Mouse (Mus musculus) hindbrain, embryonic 10.5 days (tissue): ENCODE results near the gene Chrna1. TPM values are rescaled to one million over a fixed set of nuclear protein-coding genes. Genes with fewer than 3 reads are reported as not detected.
A peak's percentile ranks its signal among the peaks of the same experiment; 100 is the strongest.

Experiments
- DNase-seq: peaks from one replicate; pipeline ENCODE4 v3.0.0-alpha.2; 2017; ENCODE audit warnings: low spot score
- H3K27ac ChIP-seq: fragments of 300-500 bp; sonication (generic); 2 replicates; pipeline ENCODE4 v1.5.1; 2016; ENCODE audit warnings: mild to moderate bottlenecking, moderate library complexity
- H3K27me3 ChIP-seq: fragments of 300-500 bp; sonication (generic); 2 replicates; pipeline ENCODE4 v1.6.1; 2016; ENCODE audit warnings: mild to moderate bottlenecking; ENCODE audit not compliant: poor library complexity, insufficient read depth, severe bottlenecking
- H3K36me3 ChIP-seq: fragments of 300-500 bp; sonication (generic); 2 replicates; pipeline ENCODE4 v1.6.1; 2016; ENCODE audit warnings: mild to moderate bottlenecking, moderate library complexity
- H3K4me1 ChIP-seq: fragments of 300-500 bp; sonication (generic); replicated peaks from 2 replicates; pipeline ENCODE4 v1.6.1; 2016; ENCODE audit warnings: mild to moderate bottlenecking
- H3K4me3 ChIP-seq: fragments of 300-500 bp; sonication (generic); 2 replicates; pipeline ENCODE4 v1.5.1; 2016; ENCODE audit warnings: mild to moderate bottlenecking, moderate library complexity
- H3K9me3 ChIP-seq: fragments of 300-500 bp; sonication (generic); 2 replicates; pipeline ENCODE4 v1.6.1; 2016; ENCODE audit warnings: mild to moderate bottlenecking, moderate library complexity
- WGBS: fragments of 180-500 bp; shearing (Covaris S2); methylation state at CpG from one replicate; pipeline ENCODE4 v1.1.7; 2016; 5-methylcytosine and 5-hydroxymethylcytosine counted together
- polyA plus RNA-seq: library from polyadenylated mRNA; unstranded; fragments of >200 nt; fragmentation: Nextera tagmentation; extraction: Ambion mirVana; gene quantifications from 2 replicates; pipeline ENCODE4 v1.2.1, GENCODE M21; 2016

Chrna1 gene
- polyA plus RNA-seq, 1 experiment from 2014 or later = 0.69 TPM

GRCm38 (mm10) chr2:73607146-73607545 lies 27.0 kb upstream of the Chrna1 start:
- 0 out of 2 replicates have a peak overlapping the region, but pooled peaks have one; percentile 45 for H3K27ac ChIP-seq
- H3K36me3 ChIP-seq = peaks cover 20% of the 10 kb centered on the region
- DNase-seq = no peak
- H3K9me3 ChIP-seq = no peaks in the 10 kb centered on the region
- H3K4me1 ChIP-seq = peaks cover 28% of the 10 kb centered on the region
- 77% methylated on average over 2 of the region's 2 CpGs for WGBS
- no peak overlapping the region for H3K4me3 ChIP-seq
- no peaks in the 10 kb centered on the region for H3K27me3 ChIP-seq

GRCm38 (mm10) chr2:73606616-73607015 lies 26.5 kb upstream of the Chrna1 start:
- no peak for DNase-seq
- Histone ChIP-seq H3K36me3 (peaks cover 15% of the 10 kb centered on the region), H3K27me3 (no peaks in the 10 kb centered on the region), H3K9me3 (no peaks in the 10 kb centered on the region), H3K27ac (no peak overlapping the region), H3K4me1 (peaks cover 28% of the 10 kb centered on the region), H3K4me3 (no peak overlapping the region)
- WGBS = 92% methylated on average over 6 of the region's 6 CpGs

GRCm38 (mm10) chr2:73605077-73605476 lies 24.9 kb upstream of the Chrna1 start:
- Histone ChIP-seq H3K9me3 (no peaks in the 10 kb centered on the region), H3K4me3 (no peak overlapping the region), H3K27ac (no peak overlapping the region), H3K36me3 (peaks cover 3% of the 10 kb centered on the region; the same call in 1 of the 2 replicates), H3K27me3 (no peaks in the 10 kb centered on the region), H3K4me1 (peaks cover 28% of the 10 kb centered on the region)
- DNase-seq = no peak
- 77% methylated on average over 8 of the region's 8 CpGs for WGBS

GRCm38 (mm10) chr2:73604579-73604978 lies 24.4 kb upstream of the Chrna1 start:
- no peak overlapping the region for H3K4me3 ChIP-seq
- no peaks in the 10 kb centered on the region for H3K9me3 ChIP-seq
- DNase-seq = no peak
- H3K27ac ChIP-seq = no peak overlapping the region
- H3K36me3 ChIP-seq = peaks cover 3% of the 10 kb centered on the region; the same call in 1 of the 2 replicates
- WGBS = 84% methylated on average over 2 of the region's 2 CpGs
- no peaks in the 10 kb centered on the region for H3K27me3 ChIP-seq
- peaks cover 28% of the 10 kb centered on the region for H3K4me1 ChIP-seq

- no peak for DNase-seq
- Histone ChIP-seq H3K4me1 (peaks cover 18% of the 10 kb centered on the region), H3K4me3 (no peak overlapping the region), H3K36me3 (no peaks in the 10 kb centered on the region), H3K9me3 (no peaks in the 10 kb centered on the region), H3K27ac (no peak overlapping the region), H3K27me3 (no peaks in the 10 kb centered on the region)
- 62% methylated on average over 2 of the region's 2 CpGs for WGBS
Measured at GRCm38 (mm10) chr2:73600650-73601049, 20.5 kb upstream of the Chrna1 start.

- no peak overlapping the region for H3K4me3 ChIP-seq
- H3K9me3 ChIP-seq = no peaks in the 10 kb centered on the region
- H3K4me1 ChIP-seq = peaks cover 11% of the 10 kb centered on the region
- no peaks in the 10 kb centered on the region for H3K27me3 ChIP-seq
- no peak overlapping the region for H3K27ac ChIP-seq
- no peak for DNase-seq
- H3K36me3 ChIP-seq = no peaks in the 10 kb centered on the region
- 92% methylated on average over 11 of the region's 11 CpGs for WGBS
Measured at GRCm38 (mm10) chr2:73597772-73598171, 17.6 kb upstream of the Chrna1 start.

- Histone ChIP-seq H3K4me3 (peak overlapping the region; percentile 20; the same call in 1 of the 2 replicates), H3K27me3 (no peaks in the 10 kb centered on the region; the same call in 1 of the 2 replicates), H3K27ac (0 out of 2 replicates have a peak overlapping the region, but pooled peaks have one; percentile 12), H3K9me3 (no peaks in the 10 kb centered on the region), H3K4me1 (peaks cover 20% of the 10 kb centered on the region), H3K36me3 (no peaks in the 10 kb centered on the region)
- no peak for DNase-seq
- 27% methylated on average over 9 of the region's 9 CpGs for WGBS
Measured at GRCm38 (mm10) chr2:73596786-73597185, 16.6 kb upstream of the Chrna1 start.

GRCm38 (mm10) chr2:73596326-73596725 lies 16.2 kb upstream of the Chrna1 start:
- Histone ChIP-seq H3K27ac (no peak overlapping the region), H3K27me3 (no peaks in the 10 kb centered on the region; the same call in 1 of the 2 replicates), H3K4me1 (peaks cover 20% of the 10 kb centered on the region), H3K36me3 (no peaks in the 10 kb centered on the region), H3K4me3 (peak overlapping the region; percentile 20; the same call in 1 of the 2 replicates), H3K9me3 (no peaks in the 10 kb centered on the region)
- 72% methylated on average over 5 of the region's 5 CpGs for WGBS
- DNase-seq = no peak

- Histone ChIP-seq H3K27me3 (no peaks in the 10 kb centered on the region; the same call in 1 of the 2 replicates), H3K4me3 (no peak overlapping the region), H3K4me1 (peaks cover 52% of the 10 kb centered on the region), H3K27ac (no peak overlapping the region), H3K9me3 (no peaks in the 10 kb centered on the region), H3K36me3 (no peaks in the 10 kb centered on the region)
- 74% methylated on average over 2 of the region's 2 CpGs for WGBS
- DNase-seq = no peak
Measured at GRCm38 (mm10) chr2:73593101-73593439, 12.9 kb upstream of the Chrna1 start.

GRCm38 (mm10) chr2:73592231-73593100 lies 12.3 kb upstream of the Chrna1 start:
- 80% methylated on average over 14 of the region's 14 CpGs for WGBS
- DNase-seq = no peak
- Histone ChIP-seq H3K4me1 (peaks cover 52% of the 10 kb centered on the region), H3K9me3 (no peaks in the 10 kb centered on the region), H3K27me3 (no peaks in the 10 kb centered on the region; the same call in 1 of the 2 replicates), H3K36me3 (no peaks in the 10 kb centered on the region), H3K4me3 (no peak overlapping the region), H3K27ac (no peak overlapping the region)

- Histone ChIP-seq H3K27ac (no peak overlapping the region), H3K4me3 (no peak overlapping the region), H3K36me3 (no peaks in the 10 kb centered on the region), H3K4me1 (peaks cover 53% of the 10 kb centered on the region), H3K27me3 (peaks cover 2% of the 10 kb centered on the region), H3K9me3 (no peaks in the 10 kb centered on the region)
- 56% methylated on average over 6 of the region's 6 CpGs for WGBS
- DNase-seq = no peak
Measured at GRCm38 (mm10) chr2:73591246-73591645, 11.1 kb upstream of the Chrna1 start.

GRCm38 (mm10) chr2:73590106-73590505 lies 10.0 kb upstream of the Chrna1 start:
- DNase-seq = peak; percentile 53
- peaks cover 5% of the 10 kb centered on the region for H3K27me3 ChIP-seq
- no peaks in the 10 kb centered on the region for H3K36me3 ChIP-seq
- H3K4me3 ChIP-seq = peak overlapping the region; percentile 43
- WGBS = 15% methylated on average over 12 of the region's 12 CpGs
- H3K4me1 ChIP-seq = peaks cover 64% of the 10 kb centered on the region
- no peaks in the 10 kb centered on the region for H3K9me3 ChIP-seq
- H3K27ac ChIP-seq = peak overlapping the region; percentile 35

GRCm38 (mm10) chr2:73588951-73589350 lies 8.8 kb upstream of the Chrna1 start:
- no peaks in the 10 kb centered on the region for H3K36me3 ChIP-seq
- no peak overlapping the region for H3K27ac ChIP-seq
- WGBS = 64% methylated on average over 2 of the region's 2 CpGs
- peaks cover 5% of the 10 kb centered on the region for H3K27me3 ChIP-seq
- no peak overlapping the region for H3K4me3 ChIP-seq
- peaks cover 69% of the 10 kb centered on the region for H3K4me1 ChIP-seq
- no peaks in the 10 kb centered on the region for H3K9me3 ChIP-seq
- no peak for DNase-seq
